1 mouse cellular context compared by ENCODE assay signal in the genomic region with DNA sequence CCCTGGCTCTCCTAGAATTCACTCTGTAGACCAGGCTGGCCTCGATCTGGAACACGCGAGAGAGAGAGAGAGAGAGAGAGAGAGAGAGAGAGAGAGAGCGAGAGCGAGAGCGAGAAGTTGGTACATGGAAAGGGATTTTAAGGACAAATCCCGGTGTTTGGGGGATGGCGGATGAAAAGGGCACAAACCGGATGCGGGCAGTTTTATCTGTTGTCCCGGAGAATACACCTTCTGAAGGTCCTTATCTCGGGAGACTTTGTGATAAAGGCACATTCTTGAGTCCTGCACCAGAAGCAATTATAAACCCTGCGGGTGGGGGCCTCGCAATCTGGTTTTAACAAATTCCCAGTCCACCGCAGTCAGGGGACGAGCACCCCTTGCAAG.
TF ChIP-seq lines count a peak whose summit lies in the region.

No protein-coding gene starts in this region.

TF ChIP-seq in MEL, 35 proteins besides CTCF, POLR2A, EP300 and RAD21 (continued from another document):
- TF ChIP-seq MEF2A (IDR thresholded peaks at IDR 0.05; ENCODE audit: extremely low read depth, insufficient replicate concordance, low read depth, low read length, poor library complexity, severe bottlenecking), result no peak
- no peak for TF ChIP-seq GATA1 (IDR thresholded peaks at IDR 0.05; ENCODE audit: low read depth, low read length)
- TF ChIP-seq RCOR1 (IDR thresholded peaks at IDR 0.05; ENCODE audit: low read depth, low read length), result no peak
- no peak for TF ChIP-seq KAT2A (conservative IDR thresholded peaks at IDR 0.05; ENCODE audit: low read depth, low read length)
- TF ChIP-seq POLR2AphosphoS5 (IDR thresholded peaks at IDR 0.05; ENCODE audit: borderline replicate concordance, low read depth, low read length), result no peak
